Mouse (Mus musculus): ENCODE measurements around the gene Rai1. TPM values are rescaled to one million over a fixed set of nuclear protein-coding genes. Genes with fewer than 3 reads are reported as not detected.
A peak's percentile ranks its signal among the peaks of the same experiment; 100 is the strongest.

The Rai1 gene
- polyA plus RNA-seq, 1 experiment from 2014 or later, result 37.8 TPM

DNA sequence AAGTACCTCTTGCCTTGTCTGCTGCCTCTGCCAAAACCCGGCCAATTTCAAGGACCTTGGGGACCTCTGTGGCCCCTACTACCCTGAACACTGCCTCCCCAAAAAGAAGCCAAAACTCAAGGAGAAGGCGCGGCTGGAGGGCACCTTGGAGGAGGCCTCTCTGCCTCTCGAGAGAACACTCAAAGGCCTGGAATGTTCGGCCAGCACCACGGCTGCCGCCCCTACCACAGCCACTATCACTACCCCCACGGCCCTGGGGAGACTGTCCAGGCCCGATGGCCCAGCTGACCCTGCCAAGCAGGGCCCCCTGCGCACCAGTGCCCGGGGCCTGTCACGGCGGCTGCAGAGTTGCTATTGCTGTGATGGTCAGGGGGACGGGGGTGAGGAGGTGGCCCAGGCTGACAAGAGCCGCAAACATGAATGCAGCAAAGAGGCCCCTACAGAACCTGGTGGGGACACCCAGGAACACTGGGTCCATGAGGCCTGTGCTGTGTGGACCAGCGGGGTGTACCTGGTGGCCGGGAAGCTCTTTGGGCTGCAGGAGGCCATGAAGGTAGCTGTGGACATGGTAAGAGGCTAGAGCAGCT, 85.3 kb downstream of the Rai1 start:
- TF ChIP-seq CTCF (IDR thresholded peaks at IDR 0.05; ENCODE audit: low read depth), result no peak
- no peak overlapping the region for H3K4me3 ChIP-seq (ENCODE audit: low read depth, low read length)

DNA sequence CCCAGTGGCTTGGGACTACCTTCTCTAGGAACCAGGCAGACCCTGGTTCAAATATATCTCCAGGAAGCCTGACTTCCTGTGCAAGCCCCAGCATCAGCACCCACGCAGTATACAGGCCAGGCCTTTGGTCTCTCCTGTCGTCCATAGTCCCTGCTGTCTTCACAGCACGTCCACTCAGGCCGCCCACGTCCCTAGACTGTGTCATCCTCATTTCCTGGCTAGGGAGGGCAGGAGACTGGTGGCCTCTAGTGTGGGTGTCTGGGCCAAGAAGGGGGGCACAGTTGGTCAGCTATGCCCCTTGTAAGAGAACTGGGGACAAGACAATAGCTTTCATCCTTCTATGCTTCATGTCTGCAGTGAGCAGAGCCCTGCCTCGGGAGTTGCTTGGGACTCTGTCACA, 87.7 kb downstream of the Rai1 start:
- no peak overlapping the region for H3K4me2 ChIP-seq
- H3K4me3 ChIP-seq (ENCODE audit: low read depth, low read length), result no peak overlapping the region
- ATAC-seq (ENCODE audit: insufficient read depth), result no peak
- no peak overlapping the region for H3K9ac ChIP-seq
- no peak overlapping the region for H3K27ac ChIP-seq (ENCODE audit: low read depth)
- no peak for DNase-seq
- no peaks in the 10 kb centered on the region for H3K4me1 ChIP-seq (ENCODE audit: insufficient read depth)
- peaks cover 7% of the 10 kb centered on the region; the same call in 1 of the 2 replicates for H3K9me3 ChIP-seq (ENCODE audit: low read depth, low read length)
- H3K27me3 ChIP-seq (ENCODE audit: insufficient read depth, low read length), result no peaks in the 10 kb centered on the region
- WGBS, result 74% methylated on average over 6 of the region's 6 CpGs
- peaks cover 97% of the 10 kb centered on the region for H3K36me3 ChIP-seq (ENCODE audit: insufficient read depth)
- no peak for TF ChIP-seq CTCF (IDR thresholded peaks at IDR 0.05; ENCODE audit: low read depth)

More for the DNA sequence above, 85.3 kb downstream of the Rai1 start:
- DNase-seq, result no peak
- H3K9me3 ChIP-seq (ENCODE audit: low read depth, low read length), result peaks cover 7% of the 10 kb centered on the region; the same call in 1 of the 2 replicates
- H3K27ac ChIP-seq (ENCODE audit: low read depth), result no peak overlapping the region; the same call in 1 of the 2 replicates
- H3K36me3 ChIP-seq (ENCODE audit: insufficient read depth), result peaks cover 100% of the 10 kb centered on the region
- H3K4me2 ChIP-seq, result no peak overlapping the region
- H3K4me1 ChIP-seq (ENCODE audit: insufficient read depth), result no peaks in the 10 kb centered on the region
- no peak overlapping the region for H3K9ac ChIP-seq
- no peaks in the 10 kb centered on the region for H3K27me3 ChIP-seq (ENCODE audit: insufficient read depth, low read length)
- WGBS, result 83% methylated on average over 17 of the region's 17 CpGs
- ATAC-seq (ENCODE audit: insufficient read depth), result no peak

DNA sequence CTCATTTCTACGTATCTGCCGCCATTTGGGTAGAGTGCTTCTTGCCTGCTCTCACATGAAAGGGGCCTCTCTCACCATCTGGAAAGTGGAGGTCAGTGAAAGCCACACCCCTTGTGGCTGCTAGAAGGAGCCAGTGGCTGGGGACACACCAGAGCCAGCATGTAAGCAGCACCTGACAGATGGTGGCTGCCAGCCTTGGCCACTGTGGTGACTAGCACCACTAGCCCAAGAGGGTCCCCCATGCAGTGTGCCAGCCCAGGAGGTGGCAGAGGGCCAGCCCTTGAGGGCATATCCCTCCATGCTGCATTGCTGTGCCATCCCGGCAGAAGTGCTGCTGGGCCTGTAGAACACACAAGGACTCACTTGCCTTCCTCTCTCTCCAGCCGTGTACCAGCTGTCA, 88.7 kb downstream of the Rai1 start:
- Histone ChIP-seq H3K4me3 (ENCODE audit: low read depth, low read length) (no peak overlapping the region), H3K4me1 (ENCODE audit: insufficient read depth) (no peaks in the 10 kb centered on the region), H3K4me2 (no peak overlapping the region), H3K9ac (no peak overlapping the region), H3K9me3 (ENCODE audit: low read depth, low read length) (peaks cover 7% of the 10 kb centered on the region; the same call in 1 of the 2 replicates), H3K36me3 (ENCODE audit: insufficient read depth) (peaks cover 97% of the 10 kb centered on the region), H3K27me3 (ENCODE audit: insufficient read depth, low read length) (no peaks in the 10 kb centered on the region), H3K27ac (ENCODE audit: low read depth) (no peak overlapping the region)
- no peak for DNase-seq
- 69% methylated on average over 4 of the region's 4 CpGs for WGBS
- TF ChIP-seq CTCF (IDR thresholded peaks at IDR 0.05; ENCODE audit: low read depth), result no peak
- ATAC-seq (ENCODE audit: insufficient read depth), result no peak

DNA sequence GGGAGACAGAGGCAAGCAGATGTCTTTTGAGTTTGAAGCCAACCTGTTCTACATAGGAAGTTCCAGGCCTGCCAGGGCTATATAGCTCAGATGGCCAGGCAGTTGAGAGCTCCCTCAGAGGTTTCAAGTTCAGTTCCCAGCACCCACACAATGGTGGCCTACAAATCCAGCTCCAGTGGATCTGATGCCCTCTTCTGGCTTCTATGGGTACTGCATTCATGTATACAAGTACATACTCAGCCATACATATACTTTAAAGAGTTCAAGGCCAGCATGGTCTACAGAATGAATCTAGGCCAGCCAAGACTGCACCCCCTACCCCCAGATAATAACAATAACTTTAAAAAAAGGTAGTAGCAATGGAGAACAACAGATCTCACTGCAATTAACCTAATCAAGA, 90.3 kb downstream of the Rai1 start:
- peaks cover 7% of the 10 kb centered on the region; the same call in 1 of the 2 replicates for H3K9me3 ChIP-seq (ENCODE audit: low read depth, low read length)
- no peak overlapping the region for H3K9ac ChIP-seq
- no peaks in the 10 kb centered on the region for H3K27me3 ChIP-seq (ENCODE audit: insufficient read depth, low read length)
- TF ChIP-seq CTCF (IDR thresholded peaks at IDR 0.05; ENCODE audit: low read depth), result peak; percentile 70
- H3K4me3 ChIP-seq (ENCODE audit: low read depth, low read length), result no peak overlapping the region
- DNase-seq (peak; percentile 68), ATAC-seq (ENCODE audit: insufficient read depth) (no peak)
- H3K36me3 ChIP-seq (ENCODE audit: insufficient read depth), result peaks cover 95% of the 10 kb centered on the region
- no peaks in the 10 kb centered on the region for H3K4me1 ChIP-seq (ENCODE audit: insufficient read depth)
- H3K4me2 ChIP-seq, result no peak overlapping the region
- H3K27ac ChIP-seq (ENCODE audit: low read depth), result no peak overlapping the region

DNA sequence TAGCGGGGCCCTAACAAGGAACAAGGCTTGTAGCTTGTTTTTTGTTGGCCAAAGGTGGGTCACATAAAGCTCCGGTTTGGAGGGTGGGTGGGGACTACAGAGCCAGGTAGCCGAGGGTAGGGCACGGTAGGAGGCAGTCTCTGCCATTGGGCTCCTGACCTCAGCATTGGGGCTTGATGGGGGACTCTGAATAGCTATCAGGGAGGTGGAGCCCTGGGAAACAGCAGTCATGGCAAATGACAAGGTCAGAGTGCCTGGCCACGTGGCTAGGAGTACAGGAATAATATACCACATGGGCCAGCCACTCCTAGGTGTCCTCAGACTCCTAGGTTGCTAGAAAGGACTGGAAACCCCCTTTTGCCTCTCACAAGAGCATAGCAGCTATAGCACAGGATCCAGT, 91.5 kb downstream of the Rai1 start:
- Histone ChIP-seq H3K4me3 (ENCODE audit: low read depth, low read length) (no peak overlapping the region), H3K27me3 (ENCODE audit: insufficient read depth, low read length) (no peaks in the 10 kb centered on the region), H3K9ac (no peak overlapping the region), H3K27ac (ENCODE audit: low read depth) (no peak overlapping the region), H3K4me2 (no peak overlapping the region), H3K4me1 (ENCODE audit: insufficient read depth) (no peaks in the 10 kb centered on the region), H3K36me3 (ENCODE audit: insufficient read depth) (peaks cover 95% of the 10 kb centered on the region), H3K9me3 (ENCODE audit: low read depth, low read length) (peaks cover 7% of the 10 kb centered on the region; the same call in 1 of the 2 replicates)
- TF ChIP-seq CTCF (IDR thresholded peaks at IDR 0.05; ENCODE audit: low read depth), result no peak
- WGBS, result 66% methylated on average over 5 of the region's 5 CpGs
- ATAC-seq (ENCODE audit: insufficient read depth), result no peak
- DNase-seq, result no peak

DNA sequence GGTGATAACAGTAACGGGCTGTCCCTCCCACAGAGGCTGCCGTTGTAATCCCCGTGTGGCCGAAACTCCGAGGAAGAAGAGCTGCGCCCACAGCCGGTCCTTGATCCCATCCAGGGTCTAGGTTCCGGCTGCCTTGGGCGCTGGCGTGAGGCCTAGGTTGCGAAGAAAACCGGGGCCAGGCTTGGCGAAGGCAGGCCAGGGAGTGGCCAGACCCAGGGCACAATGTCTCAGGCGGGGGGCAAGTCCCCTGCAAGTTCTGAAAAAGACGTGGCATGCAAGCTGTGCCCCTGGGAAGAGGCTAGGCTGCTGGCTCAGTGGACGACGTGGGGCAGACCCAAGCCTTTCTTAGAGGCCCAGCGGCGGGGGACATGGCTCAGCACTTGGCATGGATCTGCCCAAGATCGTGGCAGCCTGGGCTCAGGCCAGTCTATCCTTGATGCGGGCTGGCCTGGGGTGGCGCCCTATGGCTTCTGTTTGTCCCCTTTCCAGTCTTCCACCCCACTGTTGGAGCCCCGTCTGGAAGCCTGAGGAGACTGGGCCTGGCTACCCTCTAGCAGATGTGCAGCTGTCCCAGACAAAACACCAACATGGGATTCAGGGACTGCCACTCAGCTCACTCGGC, 93.3 kb downstream of the Rai1 start:
- 73% methylated on average over 24 of the region's 24 CpGs for WGBS
- peak overlapping the region; percentile 8; the same call in 1 of the 2 replicates for H3K27ac ChIP-seq (ENCODE audit: low read depth)
- H3K9me3 ChIP-seq (ENCODE audit: low read depth, low read length), result peaks cover 7% of the 10 kb centered on the region; the same call in 1 of the 2 replicates
- no peak overlapping the region for H3K4me3 ChIP-seq (ENCODE audit: low read depth, low read length)
- no peak for TF ChIP-seq CTCF (IDR thresholded peaks at IDR 0.05; ENCODE audit: low read depth)
- H3K4me1 ChIP-seq (ENCODE audit: insufficient read depth), result no peaks in the 10 kb centered on the region
- H3K9ac ChIP-seq, result no peak overlapping the region
- H3K36me3 ChIP-seq (ENCODE audit: insufficient read depth), result peaks cover 95% of the 10 kb centered on the region
- no peaks in the 10 kb centered on the region for H3K27me3 ChIP-seq (ENCODE audit: insufficient read depth, low read length)
- H3K4me2 ChIP-seq, result no peak overlapping the region
- ATAC-seq (ENCODE audit: insufficient read depth), result no peak
- no peak for DNase-seq

DNA sequence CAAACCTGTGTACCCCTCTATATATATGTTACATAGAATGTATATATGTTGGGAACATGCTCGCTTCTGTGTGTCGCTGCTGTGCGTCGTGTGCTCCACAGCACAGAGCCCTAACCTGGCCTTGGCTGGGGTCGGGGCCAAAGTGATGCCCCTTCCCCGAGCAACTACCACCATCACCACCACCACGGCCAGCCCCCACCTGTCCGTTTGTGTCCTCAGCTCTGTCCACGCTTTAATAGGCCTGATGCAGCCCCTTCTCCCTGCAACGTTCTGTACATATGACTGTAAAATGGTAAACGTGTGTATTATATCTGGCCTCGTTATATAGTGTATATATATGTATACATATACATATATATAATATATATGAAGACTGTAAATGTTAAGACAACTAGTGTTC, 93.8 kb downstream of the Rai1 start:
- no peaks in the 10 kb centered on the region for H3K27me3 ChIP-seq (ENCODE audit: insufficient read depth, low read length)
- H3K4me3 ChIP-seq (ENCODE audit: low read depth, low read length), result no peak overlapping the region
- H3K9ac ChIP-seq, result no peak overlapping the region
- DNase-seq, result no peak
- no peak overlapping the region for H3K27ac ChIP-seq (ENCODE audit: low read depth)
- TF ChIP-seq CTCF (IDR thresholded peaks at IDR 0.05; ENCODE audit: low read depth), result no peak
- peaks cover 7% of the 10 kb centered on the region; the same call in 1 of the 2 replicates for H3K9me3 ChIP-seq (ENCODE audit: low read depth, low read length)
- no peak for ATAC-seq (ENCODE audit: insufficient read depth)
- 78% methylated on average over 12 of the region's 12 CpGs for WGBS
- peaks cover 95% of the 10 kb centered on the region for H3K36me3 ChIP-seq (ENCODE audit: insufficient read depth)
- H3K4me1 ChIP-seq (ENCODE audit: insufficient read depth), result no peaks in the 10 kb centered on the region
- no peak overlapping the region for H3K4me2 ChIP-seq

Measured in lung, embryonic 14.5 days (tissue).